Mouse (Mus musculus) megakaryocyte-erythroid progenitor cell, adult 5-6 weeks (primary cell): ENCODE measurements at regions not wholly inside any gene's neighbourhood (a gene's known extent, or its start where the extent isn't known, plus 50 kb on each side); places are given as distances from the start of the nearest gene placed in this dataset.

Experiments
- ATAC-seq: replicated peaks from 2 replicates; pipeline ENCODE4 v1.8.0; 2016; ENCODE audit warnings: mild to moderate bottlenecking, inconsistent platforms; ENCODE audit not compliant: severe bottlenecking, poor library complexity, low FRiP score, low TSS enrichment

- no peak for ATAC-seq
Measured at GRCm38 (mm10) chr5:126530806-126531527, 710.6 kb upstream of the Tmem132c start.

DNA sequence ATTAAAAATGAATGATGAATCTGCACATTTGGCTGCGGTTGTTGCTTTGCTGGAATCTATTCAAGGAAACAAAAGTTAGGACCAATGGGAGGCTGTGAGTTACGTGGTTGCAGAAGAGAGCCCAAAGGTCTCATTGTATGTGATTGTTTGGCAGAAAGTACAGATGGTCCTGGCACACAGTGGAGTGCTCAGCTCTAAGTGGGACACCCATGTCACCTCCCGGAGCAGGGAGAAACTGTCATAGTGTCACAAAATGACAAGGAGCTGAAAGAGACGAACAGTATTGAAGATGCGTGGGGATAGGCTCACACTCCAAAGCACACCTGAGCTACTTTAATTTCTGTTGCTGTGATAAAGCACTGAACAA is 710.1 kb upstream of the Tmem132c start:
- ATAC-seq: no peak

GRCm38 (mm10) chr5:126531975-126532374 is 709.6 kb upstream of the Tmem132c start:
- ATAC-seq: no peak

GRCm38 (mm10) chr5:126538072-126538471 is 703.5 kb upstream of the Tmem132c start:
- no peak for ATAC-seq

DNA sequence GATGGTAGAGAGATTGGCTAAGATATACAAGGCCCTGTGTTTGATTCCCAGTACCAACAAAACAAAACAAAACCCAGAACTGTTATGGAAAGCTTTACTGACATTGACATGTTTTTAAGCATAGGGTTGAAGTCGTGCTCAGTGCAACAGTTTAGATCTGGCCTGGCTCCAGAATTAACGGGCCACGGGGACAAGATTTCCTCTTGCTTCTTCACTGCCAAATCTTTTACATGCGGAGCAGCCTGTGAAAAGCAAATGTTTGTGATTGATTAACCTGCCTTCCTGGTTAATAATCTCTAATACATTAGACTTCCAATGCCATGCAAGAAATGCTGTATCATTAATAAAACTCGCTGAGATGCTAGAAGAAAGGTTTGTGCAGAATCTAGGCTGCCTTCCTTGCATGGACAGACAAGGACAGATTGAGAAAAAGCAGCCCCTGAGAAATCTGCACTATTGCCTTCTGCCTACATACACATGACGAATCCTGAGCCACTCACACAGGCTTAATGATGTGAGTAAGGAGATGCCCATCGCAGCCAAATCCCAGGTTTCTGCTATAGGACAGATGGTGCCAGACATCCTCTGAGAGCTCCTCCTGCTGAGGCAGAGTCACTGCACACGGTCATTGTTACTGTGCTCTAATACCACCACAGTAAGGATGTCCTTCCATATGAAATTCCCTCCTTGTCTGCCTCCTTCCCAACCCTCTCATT is 697.2 kb upstream of the Tmem132c start:
- ATAC-seq: no peak

DNA sequence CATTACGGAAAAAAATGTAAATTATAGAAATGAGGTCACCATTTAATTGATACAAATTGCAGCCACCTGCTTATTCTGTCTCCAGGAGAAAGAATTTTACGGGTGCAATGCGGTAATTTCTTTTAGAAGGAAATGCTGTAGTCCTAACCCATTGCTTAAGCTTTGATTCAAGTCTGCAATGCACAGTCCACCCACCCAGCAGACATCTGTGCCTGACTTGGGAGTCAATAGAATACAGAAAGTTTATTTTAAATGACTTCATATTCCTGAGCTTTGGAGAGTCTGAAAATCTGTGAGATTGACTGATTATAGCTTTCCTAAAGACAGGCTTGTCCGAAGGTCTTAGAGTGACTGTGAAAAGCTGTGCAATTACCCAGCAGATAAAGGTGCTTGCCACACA is 693.8 kb upstream of the Tmem132c start:
- ATAC-seq: no peak

DNA sequence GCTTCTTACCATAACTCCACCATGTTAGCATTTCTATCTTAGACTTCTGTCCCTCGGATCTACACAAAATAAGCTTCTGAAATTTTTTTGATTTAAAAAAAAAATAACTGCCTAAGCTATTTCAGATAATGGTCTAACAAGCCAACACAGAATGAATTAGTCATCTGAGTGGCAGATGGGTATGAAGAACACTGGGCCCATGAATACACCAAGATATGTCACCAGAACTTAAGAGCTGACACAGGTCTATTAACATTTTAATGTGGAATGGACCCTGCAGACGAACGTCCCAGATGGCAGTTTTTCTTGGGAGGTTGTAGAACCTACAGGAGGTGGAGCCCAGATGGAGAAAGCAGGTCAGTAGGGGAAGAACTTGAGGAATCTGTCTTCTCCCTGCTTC is 689.9 kb upstream of the Tmem132c start:
- no peak for ATAC-seq

GRCm38 (mm10) chr5:126559011-126559410 is 682.6 kb upstream of the Tmem132c start:
- ATAC-seq: no peak

DNA sequence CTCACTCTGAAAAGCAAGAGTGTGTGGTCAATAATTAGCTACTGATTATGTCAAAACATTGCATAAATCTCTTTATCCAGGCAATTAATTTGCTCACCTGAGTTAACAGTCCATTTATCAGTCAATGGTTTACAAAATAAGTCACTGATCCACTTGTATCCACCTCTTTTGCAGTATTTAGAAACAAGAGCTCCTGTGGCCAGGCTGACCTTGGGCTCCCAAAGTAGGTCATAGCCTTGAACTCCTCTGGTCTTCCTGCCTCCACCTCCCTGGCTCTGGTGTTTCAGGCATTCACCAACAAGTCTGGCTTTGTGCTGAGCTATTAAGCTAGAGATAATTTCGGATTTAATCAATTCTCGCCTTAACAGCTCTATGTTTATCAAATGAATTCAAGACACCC is 675.8 kb upstream of the Tmem132c start:
- no peak for ATAC-seq

- ATAC-seq: no peak
Measured at GRCm38 (mm10) chr5:126566226-126566625, 675.4 kb upstream of the Tmem132c start.

DNA sequence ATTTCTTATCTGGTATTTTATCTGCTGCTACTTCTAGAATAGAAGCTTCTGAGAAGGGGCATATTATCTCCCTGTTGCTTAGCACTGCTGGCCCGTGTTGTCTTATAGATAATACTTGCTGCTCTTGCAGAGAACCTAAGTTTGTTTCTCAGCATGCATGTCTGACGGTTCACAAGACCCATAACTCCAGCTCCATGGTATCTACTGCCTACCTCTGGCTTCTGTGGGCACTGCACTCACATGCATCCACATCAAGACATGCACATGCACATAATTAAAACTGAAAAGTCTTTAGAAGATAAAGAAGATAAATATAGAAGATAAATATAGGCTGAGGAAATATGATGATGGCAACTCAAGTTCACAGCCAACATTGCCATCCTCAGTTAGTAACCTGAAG is 667.8 kb upstream of the Tmem132c start:
- no peak for ATAC-seq

- no peak for ATAC-seq
Measured at GRCm38 (mm10) chr5:126597786-126598330, 643.8 kb upstream of the Tmem132c start.

GRCm38 (mm10) chr5:126599561-126599960 is 642.0 kb upstream of the Tmem132c start:
- ATAC-seq: no peak

DNA sequence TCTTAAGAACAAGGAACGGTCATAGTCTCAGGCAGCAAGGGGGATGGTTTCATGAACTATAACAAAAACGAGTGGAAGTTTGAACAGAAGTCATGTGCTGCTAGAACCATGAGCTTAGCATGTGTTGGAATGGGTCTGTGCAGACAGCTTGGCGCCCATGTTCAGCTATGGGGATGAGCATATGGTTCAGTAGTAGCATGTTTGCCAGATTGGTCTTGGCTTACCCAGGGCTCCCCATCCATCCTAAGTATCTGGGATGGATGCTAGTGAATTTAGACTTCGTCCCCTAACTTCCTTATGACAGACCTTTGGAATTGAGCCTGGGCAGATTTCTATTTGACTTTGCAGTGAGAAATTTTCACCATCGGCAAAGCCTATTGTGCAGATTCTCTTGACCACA is 634.9 kb upstream of the Tmem132c start:
- ATAC-seq: no peak

GRCm38 (mm10) chr5:126612571-126612970 is 629.0 kb upstream of the Tmem132c start:
- ATAC-seq: no peak

DNA sequence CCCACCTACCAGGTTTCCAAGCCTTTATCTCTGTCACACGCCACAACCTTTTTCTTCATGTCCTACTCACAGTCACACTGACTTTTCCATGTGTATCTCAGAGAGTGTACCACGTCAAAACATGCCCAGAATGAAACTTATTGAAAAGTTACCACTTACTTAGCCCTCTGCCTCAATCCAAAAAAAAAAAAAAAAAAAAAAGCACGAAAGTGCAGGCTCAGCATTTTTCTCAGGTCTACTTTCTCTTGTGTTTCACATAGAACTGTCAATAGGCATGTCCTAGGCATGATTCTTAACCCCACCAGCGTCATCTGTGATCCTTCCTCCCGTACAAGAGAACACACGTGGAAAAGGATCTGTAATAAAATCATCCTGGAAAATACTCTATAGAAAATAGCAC is 619.1 kb upstream of the Tmem132c start:
- no peak for ATAC-seq

DNA sequence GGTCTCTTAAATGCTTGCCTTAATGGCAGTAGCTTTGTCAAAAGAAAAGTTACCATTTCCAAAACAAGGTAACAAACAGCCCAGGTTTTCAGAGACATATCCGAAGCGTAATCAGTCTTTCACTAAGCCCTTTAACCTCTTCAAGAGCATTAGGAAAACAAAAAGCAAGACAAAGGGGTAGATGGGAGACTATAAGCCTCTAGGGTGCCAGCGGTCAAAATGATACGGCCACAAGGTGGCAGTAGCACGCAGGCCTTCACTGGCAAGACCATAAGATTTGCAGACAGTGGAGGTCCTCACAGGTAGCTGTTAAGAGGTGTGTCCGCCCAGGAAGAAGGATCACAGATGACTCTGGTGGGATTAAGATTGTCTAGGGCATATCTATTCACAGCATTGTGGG is 618.4 kb upstream of the Tmem132c start:
- ATAC-seq: no peak

DNA sequence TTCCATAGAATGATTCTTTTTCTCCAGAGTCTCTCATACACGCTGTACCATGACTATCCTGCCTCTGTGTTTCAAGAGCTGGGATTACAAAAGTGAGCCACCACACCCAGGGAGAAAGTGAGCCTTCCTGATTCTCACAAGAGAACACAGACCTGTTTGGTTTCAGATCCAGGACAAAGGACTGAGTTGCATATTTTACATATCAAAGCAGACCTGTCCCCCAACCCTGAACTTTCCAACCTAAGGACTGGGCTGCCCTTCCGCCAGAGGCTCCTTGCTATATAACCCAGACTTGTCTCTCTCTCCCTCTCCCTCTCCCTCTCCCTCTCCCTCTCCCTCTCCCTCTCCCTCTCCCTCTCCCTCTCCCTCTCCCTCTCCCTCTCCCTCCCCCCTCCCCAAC is 611.8 kb upstream of the Tmem132c start:
- ATAC-seq: no peak

- no peak for ATAC-seq
Measured at GRCm38 (mm10) chr5:126650415-126650814, 591.2 kb upstream of the Tmem132c start.

DNA sequence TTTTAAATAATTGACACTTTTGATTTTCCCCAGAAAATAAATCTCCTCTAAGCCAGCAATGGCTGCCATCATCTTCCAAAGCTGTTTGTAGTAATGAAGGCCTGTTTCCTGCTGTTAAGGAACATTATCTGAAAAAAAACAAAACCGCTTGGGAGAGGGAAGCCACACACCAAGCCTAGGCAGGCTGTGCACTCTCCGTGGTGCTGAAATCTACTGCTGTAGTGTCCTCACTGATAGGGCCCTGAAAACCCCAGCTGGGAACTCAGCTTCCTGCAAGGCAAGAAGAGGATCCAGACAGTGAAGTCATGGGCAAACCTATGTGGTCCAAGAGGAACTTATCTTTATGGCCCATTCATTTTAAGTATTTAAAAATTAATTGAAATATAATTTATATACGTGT is 590.2 kb upstream of the Tmem132c start:
- ATAC-seq: no peak

DNA sequence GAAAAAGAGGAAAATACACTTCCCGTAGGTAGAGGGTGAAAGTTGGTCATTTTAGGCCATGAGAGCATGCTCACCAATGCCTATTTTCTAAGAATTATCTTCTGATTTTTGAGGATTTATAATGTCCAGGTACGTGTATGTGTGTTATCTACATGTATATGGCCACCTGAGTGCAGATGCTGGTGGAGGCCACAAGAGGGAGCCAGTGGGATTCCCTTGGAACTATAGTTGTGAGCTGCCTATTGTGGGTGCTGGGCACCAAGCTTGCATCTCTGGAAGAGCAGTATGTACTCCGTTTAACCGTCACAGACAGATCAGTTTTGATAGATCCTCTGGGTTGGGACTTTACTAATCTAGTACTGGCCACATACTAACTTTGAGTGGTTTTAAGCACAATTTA is 579.0 kb upstream of the Tmem132c start:
- ATAC-seq: no peak
